8 mouse cellular contexts compared by ENCODE assay signal in the genomic region with DNA sequence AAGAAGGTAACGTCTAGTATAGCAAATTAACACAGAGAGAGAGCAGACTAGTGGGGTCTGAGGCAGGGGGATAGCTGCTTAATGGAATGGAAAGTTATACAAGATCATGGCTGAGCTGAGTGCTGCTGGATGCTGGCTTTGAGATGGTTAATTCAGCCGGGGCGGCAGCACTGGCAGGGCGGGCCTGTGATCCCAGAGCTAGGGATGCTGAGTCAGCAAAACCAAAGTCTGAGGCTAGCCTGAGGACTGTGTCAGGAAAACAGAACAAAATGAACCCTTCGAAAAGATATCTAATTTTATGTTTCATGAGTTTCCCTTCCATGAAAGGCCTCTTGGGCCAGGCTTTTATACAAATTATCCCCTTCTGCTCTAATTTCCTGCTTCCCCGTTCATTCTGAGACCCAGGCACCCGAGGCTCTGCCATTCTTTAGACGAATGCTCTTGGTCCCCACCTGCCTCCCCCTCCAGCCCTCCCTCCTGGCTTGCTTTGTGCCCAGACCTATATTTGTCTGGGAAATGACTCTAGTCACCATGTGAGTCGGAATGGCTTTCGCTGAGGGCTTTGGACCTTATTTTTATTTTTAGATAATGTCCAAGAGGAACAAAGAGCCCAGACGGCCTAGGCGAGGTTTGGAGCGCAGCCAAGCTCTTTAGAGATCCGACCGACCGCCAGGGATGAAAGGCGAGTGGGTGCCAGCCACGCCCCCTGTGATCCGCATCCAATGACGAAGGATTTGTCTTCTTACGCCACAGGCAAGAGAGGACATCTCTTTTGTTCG.
DNase-seq lines count a peak whose midpoint lies in the region; ATAC-seq and TF ChIP-seq lines count a peak whose summit lies in the region.

No protein-coding gene starts in this region.

- peak; percentile 66 for ATAC-seq in forebrain, embryonic 13.5 days
- ATAC-seq in hindbrain, embryonic 14.5 days (ENCODE audit: low FRiP score) = no peak
- ATAC-seq in midbrain, embryonic 11.5 days (ENCODE audit: low FRiP score) = no peak
- no peak for ATAC-seq in activated CD4-positive, CD25-positive, alpha-beta regulatory T cell, adult 4 months
- ATAC-seq in megakaryocyte progenitor cell, adult 5-6 weeks (replicated peaks; ENCODE audit: poor library complexity) = no peak

- H3K4me1 ChIP-seq in MEL (ENCODE audit: control insufficient read depth in 1 of 2, insufficient read depth in 2 of 2, low read length in 2 of 2) = 0 out of 4 replicates have a peak, but pooled peaks cover 0 to 3% of the 10 kb centered on the region in 2 experiments
- H3K4me1 ChIP-seq in forebrain, embryonic 13.5 days = peaks cover 26% of the 10 kb centered on the region
- peaks cover 13% of the 10 kb centered on the region; the same call in 1 of the 2 replicates for H3K4me1 ChIP-seq in hindbrain, embryonic 14.5 days (replicated peaks; ENCODE audit: control insufficient read depth, insufficient read depth, low read length)
- H3K4me1 ChIP-seq in midbrain, embryonic 11.5 days (ENCODE audit: control insufficient read depth, insufficient read depth, low read length) = no peaks in the 10 kb centered on the region

- H3K4me3 ChIP-seq in MEL (ENCODE audit: control insufficient read depth in 1 of 2, insufficient read depth in 1 of 2, low read depth in 2 of 2, low read length in 2 of 2) = peak overlapping the region in 1 of 2 experiments; percentile 48; a peak in 3 of 4 replicates
- no peak overlapping the region for H3K4me3 ChIP-seq in forebrain, embryonic 13.5 days
- H3K4me3 ChIP-seq in hindbrain, embryonic 14.5 days (replicated peaks; ENCODE audit: low read length) = no peak overlapping the region
- no peak overlapping the region for H3K4me3 ChIP-seq in midbrain, embryonic 11.5 days (ENCODE audit: low read depth, low read length)

- TF ChIP-seq POLR2A in MEL (IDR thresholded peaks at IDR 0.05; ENCODE audit: control insufficient read depth in 1 of 2, insufficient read depth in 1 of 2, low read depth in 1 of 2, low read length in 2 of 2, poor library complexity in 1 of 2) = no peak

- TF ChIP-seq EP300 in MEL (IDR thresholded peaks at IDR 0.05; ENCODE audit: low read depth in 1 of 2, low read length in 2 of 2) = no peak

- H3K36me3 ChIP-seq in MEL (ENCODE audit: control insufficient read depth in 1 of 2, insufficient read depth in 2 of 2, low read length in 2 of 2) = peaks cover 0 to 3% of the 10 kb centered on the region in 2 experiments; a peak in 1 of 4 replicates
- H3K36me3 ChIP-seq in forebrain, embryonic 13.5 days (ENCODE audit: poor library complexity, severe bottlenecking) = no peaks in the 10 kb centered on the region
- no peaks in the 10 kb centered on the region for H3K36me3 ChIP-seq in hindbrain, embryonic 14.5 days (replicated peaks; ENCODE audit: control insufficient read depth, insufficient read depth)
- H3K36me3 ChIP-seq in midbrain, embryonic 11.5 days (ENCODE audit: control insufficient read depth, insufficient read depth, low read length) = no peaks in the 10 kb centered on the region

- WGBS in forebrain, embryonic 13.5 days = 5% methylated on average over 22 of the region's 22 CpGs
- WGBS in hindbrain, embryonic 14.5 days = 15% methylated on average over 22 of the region's 22 CpGs
- WGBS in midbrain, embryonic 11.5 days = 28% methylated on average over 22 of the region's 22 CpGs

- no peak for TF ChIP-seq CTCF in MEL (IDR thresholded peaks at IDR 0.05 in 2 of 3, conservative IDR thresholded peaks at IDR 0.05 in 1 of 3; ENCODE audit: control insufficient read depth in 1 of 3, insufficient read depth in 1 of 3, low read depth in 2 of 3, low read length in 3 of 3, poor library complexity in 1 of 3, severe bottlenecking in 1 of 3)

- no peak overlapping the region for H3K9ac ChIP-seq in MEL (ENCODE audit: control insufficient read depth, low read depth, low read length, poor library complexity, severe bottlenecking)
- H3K9ac ChIP-seq in forebrain, embryonic 13.5 days = peak overlapping the region; percentile 26; the same call in 1 of the 2 replicates
- H3K9ac ChIP-seq in hindbrain, embryonic 14.5 days = peak overlapping the region; percentile 29
- no peak overlapping the region for H3K9ac ChIP-seq in midbrain, embryonic 11.5 days (ENCODE audit: low read length)

- H3K27me3 ChIP-seq in MEL (ENCODE audit: control insufficient read depth in 1 of 2, insufficient read depth in 2 of 2, low read length in 2 of 2) = no peaks in the 10 kb centered on the region
- H3K27me3 ChIP-seq in forebrain, embryonic 13.5 days = peaks cover 4% of the 10 kb centered on the region; the same call in 1 of the 2 replicates
- no peaks in the 10 kb centered on the region for H3K27me3 ChIP-seq in hindbrain, embryonic 14.5 days (ENCODE audit: control insufficient read depth, insufficient read depth, low read length)
- no peaks in the 10 kb centered on the region for H3K27me3 ChIP-seq in midbrain, embryonic 11.5 days (ENCODE audit: control insufficient read depth, insufficient read depth, low read length)

- H3K9me3 ChIP-seq in MEL (replicated peaks; ENCODE audit: insufficient read depth, low read length) = no peaks in the 10 kb centered on the region
- no peaks in the 10 kb centered on the region for H3K9me3 ChIP-seq in forebrain, embryonic 13.5 days (replicated peaks)
- H3K9me3 ChIP-seq in hindbrain, embryonic 14.5 days (ENCODE audit: control insufficient read depth, low read length) = no peaks in the 10 kb centered on the region
- H3K9me3 ChIP-seq in midbrain, embryonic 11.5 days (ENCODE audit: control insufficient read depth, low read length) = no peaks in the 10 kb centered on the region

- H3K79me2 ChIP-seq in MEL (ENCODE audit: control insufficient read depth, insufficient read depth, low read length, poor library complexity) = no peaks in the 10 kb centered on the region

- DNase-seq in embryo, embryonic 10 days (ENCODE audit: low spot score) = peak; percentile 52
- no peak for DNase-seq in embryo, embryonic 9.5 days (ENCODE audit: extremely low spot score)
- peak; percentile 91 for DNase-seq in MEL (ENCODE audit: low read depth, low spot score)
- peak; percentile 80 for DNase-seq in hindbrain, embryonic 14.5 days (ENCODE audit: low spot score)
- DNase-seq in midbrain, embryonic 11.5 days (ENCODE audit: low spot score, missing footprints) = no peak

- H3K4me2 ChIP-seq in forebrain, embryonic 13.5 days = peak overlapping the region; percentile 45
- peak overlapping the region; percentile 30 for H3K4me2 ChIP-seq in hindbrain, embryonic 14.5 days (replicated peaks)
- no peak overlapping the region for H3K4me2 ChIP-seq in midbrain, embryonic 11.5 days

- no peak overlapping the region for H3K27ac ChIP-seq in MEL (ENCODE audit: control insufficient read depth, low read depth, low read length)
- peak overlapping the region; percentile 90 for H3K27ac ChIP-seq in forebrain, embryonic 13.5 days
- H3K27ac ChIP-seq in hindbrain, embryonic 14.5 days = peak overlapping the region; percentile 85
- peak overlapping the region; percentile 55 for H3K27ac ChIP-seq in midbrain, embryonic 11.5 days (ENCODE audit: low read depth, low read length)

- no peak for TF ChIP-seq RAD21 in MEL (IDR thresholded peaks at IDR 0.05; ENCODE audit: low read depth, low read length)

TF ChIP-seq in MEL, 35 proteins besides CTCF, POLR2A, EP300 and RAD21:
- TF ChIP-seq ZKSCAN1 (IDR thresholded peaks at IDR 0.05; ENCODE audit: low read depth, low read length) = no peak
- no peak for TF ChIP-seq CHD2 (IDR thresholded peaks at IDR 0.05; ENCODE audit: low read length)
- no peak for TF ChIP-seq GATA1 (IDR thresholded peaks at IDR 0.05; ENCODE audit: low read depth, low read length)
- TF ChIP-seq MAFK (IDR thresholded peaks at IDR 0.05; ENCODE audit: borderline replicate concordance, low read depth, low read length) = peak; percentile 99
- TF ChIP-seq RCOR1 (IDR thresholded peaks at IDR 0.05; ENCODE audit: low read depth, low read length) = no peak
- TF ChIP-seq UBTF (IDR thresholded peaks at IDR 0.05; ENCODE audit: borderline replicate concordance, insufficient read depth, low read depth, low read length) = no peak
TF ChIP-seq in MEL: peak in this region for 1.

Comparison
In these comparisons a context has a peak if more than half of its experiments do, and no peak if none do; other contexts are left out.
1. DNase-seq: peak in embryo, embryonic 10 days (single experiment), MEL (single experiment) and hindbrain, embryonic 14.5 days (single experiment); none in embryo, embryonic 9.5 days (single experiment) and midbrain, embryonic 11.5 days (single experiment).
2. H3K9ac ChIP-seq: peak in forebrain, embryonic 13.5 days (single experiment) and hindbrain, embryonic 14.5 days (single experiment); none in MEL (single experiment) and midbrain, embryonic 11.5 days (single experiment).